Mouse (Mus musculus): ENCODE measurements around the gene Pex10.

- TF ChIP-seq CTCF (IDR thresholded peaks at IDR 0.05; ENCODE audit: low read depth) (no peak), EP300 (IDR thresholded peaks at IDR 0.05; ENCODE audit: low read depth) (no peak)
Measured at GRCm38 (mm10) chr4:155113766-155114410, 47.1 kb downstream of the Pex10 start.
